Mouse (Mus musculus): ENCODE measurements around the gene Ctc1. TPM values are rescaled to one million over a fixed set of nuclear protein-coding genes. Genes with fewer than 3 reads are reported as not detected.
A peak's percentile ranks its signal among the peaks of the same experiment; 100 is the strongest.

The Ctc1 gene
- total RNA-seq, 1 experiment from 2014 or later: 30.8 TPM

DNA sequence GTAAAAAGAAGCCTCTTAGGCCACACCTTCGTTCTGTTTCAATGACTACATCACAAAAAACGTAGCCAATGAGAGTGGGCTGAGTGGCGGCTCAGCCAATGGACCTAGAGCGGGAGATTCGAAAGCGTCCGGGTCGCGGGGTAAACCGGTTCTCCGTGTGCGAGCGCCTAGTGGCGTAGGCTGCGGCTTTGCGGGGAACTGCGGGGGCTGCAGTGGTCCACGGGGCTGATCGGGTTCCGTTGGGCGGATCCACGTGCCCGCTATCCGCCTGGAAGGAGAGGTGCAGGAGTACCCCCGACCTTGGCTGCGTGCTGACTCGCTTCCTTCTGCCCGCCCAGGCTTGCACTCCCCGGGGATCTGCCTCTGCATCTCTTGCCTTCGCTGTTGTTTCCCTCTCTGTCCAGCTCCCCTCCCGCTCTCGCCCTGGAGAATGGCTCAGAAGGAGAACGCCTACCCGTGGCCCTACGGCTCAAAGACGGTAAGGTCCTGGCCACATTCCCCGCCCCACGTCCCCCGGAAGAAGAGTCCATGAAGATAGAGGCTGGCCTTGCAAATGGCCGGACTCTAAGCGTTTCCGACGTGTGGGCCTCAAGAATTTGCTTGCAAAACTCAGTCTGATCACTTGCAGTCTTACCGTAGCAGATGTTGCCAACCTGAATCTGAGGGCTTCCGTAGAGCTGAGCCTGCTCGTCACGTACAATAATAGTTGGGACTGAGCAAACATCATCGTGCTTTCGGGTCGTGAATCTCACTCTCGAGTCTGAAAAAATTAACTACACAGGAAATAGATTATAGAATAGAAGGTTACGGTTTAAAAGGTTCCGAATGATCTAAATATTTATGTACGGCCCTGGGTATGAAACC lies 30.1 kb downstream of the Ctc1 start, which contains the start of gene Aurkb:
Gene Aurkb (plus strand): TSS at position 117 of the 864 bp plus-strand sequence.
- ATAC-seq (replicated peaks; ENCODE audit: low read depth, poor library complexity, severe bottlenecking): peak; percentile 75

DNA sequence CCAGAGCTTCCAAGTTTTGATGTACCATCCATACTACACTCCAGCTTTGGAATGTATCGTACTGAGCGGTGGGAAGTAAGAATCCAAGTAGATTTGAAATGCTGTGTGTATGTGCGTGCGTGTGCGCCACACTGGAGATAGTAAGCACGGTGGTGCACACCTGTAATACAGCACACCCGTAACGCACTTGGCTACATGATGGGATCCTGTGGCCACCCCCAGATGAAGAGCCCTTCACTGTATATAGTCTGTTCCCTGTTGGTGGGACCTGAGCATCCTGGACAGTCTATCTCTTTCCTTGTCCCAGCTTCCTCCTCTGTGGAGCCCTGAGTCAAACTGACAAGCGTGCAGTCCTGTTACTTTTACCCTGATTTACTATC lies 30.7 kb downstream of the Ctc1 start:
- ATAC-seq (replicated peaks; ENCODE audit: low read depth, poor library complexity, severe bottlenecking): no peak

DNA sequence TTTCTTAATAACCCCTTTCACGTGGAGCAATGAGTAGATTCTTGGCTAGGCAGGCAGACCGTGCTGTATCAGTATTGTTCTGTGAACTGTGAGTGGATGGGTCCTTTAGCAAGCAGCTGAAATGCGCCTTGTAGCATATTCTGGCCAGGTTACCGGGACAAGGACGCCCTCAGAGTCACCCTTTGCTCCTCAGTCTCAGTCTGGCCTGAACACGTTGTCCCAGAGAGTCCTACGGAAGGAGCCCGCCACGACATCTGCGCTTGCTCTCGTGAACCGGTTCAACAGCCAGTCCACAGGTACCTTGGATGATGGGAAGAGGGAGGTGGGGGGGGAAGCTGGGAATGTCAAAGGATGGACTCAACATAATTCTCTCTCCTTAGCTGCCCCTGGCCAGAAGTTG lies 31.9 kb downstream of the Ctc1 start:
- no peak for ATAC-seq (replicated peaks; ENCODE audit: low read depth, poor library complexity, severe bottlenecking)

DNA sequence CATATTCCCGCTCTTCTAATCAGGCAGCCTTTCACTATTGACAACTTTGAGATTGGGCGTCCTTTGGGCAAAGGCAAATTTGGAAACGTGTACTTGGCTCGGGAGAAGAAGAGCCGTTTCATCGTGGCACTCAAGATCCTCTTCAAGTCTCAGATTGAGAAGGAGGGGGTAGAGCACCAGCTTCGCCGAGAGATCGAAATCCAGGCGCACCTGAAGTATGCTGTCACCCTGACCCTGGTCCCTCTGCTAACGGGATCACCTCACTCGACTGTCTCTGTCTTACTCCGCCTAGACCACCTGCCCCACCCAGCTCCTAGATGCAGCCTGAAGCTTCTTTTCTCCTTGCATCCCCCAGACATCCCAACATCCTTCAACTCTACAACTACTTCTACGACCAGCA lies 32.4 kb downstream of the Ctc1 start:
- no peak for ATAC-seq (replicated peaks; ENCODE audit: low read depth, poor library complexity, severe bottlenecking)

DNA sequence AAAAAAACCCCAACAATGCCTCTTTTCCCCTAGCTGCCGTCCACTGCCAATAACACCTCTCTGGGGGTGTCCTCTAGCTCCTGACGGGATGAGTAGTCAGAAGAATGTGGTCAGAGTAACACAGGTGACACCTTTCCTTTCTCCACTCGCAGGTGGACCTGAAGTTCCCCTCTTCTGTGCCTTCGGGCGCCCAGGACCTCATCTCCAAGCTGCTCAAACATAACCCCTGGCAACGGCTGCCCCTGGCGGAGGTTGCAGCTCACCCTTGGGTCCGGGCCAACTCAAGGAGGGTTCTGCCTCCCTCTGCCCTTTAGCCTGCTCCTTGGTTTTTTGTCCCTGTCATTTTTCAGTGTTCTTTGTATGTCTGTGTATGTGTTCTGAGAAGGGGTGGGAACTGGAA lies 35.0 kb downstream of the Ctc1 start:
- no peak for ATAC-seq (replicated peaks; ENCODE audit: low read depth, poor library complexity, severe bottlenecking)

DNA sequence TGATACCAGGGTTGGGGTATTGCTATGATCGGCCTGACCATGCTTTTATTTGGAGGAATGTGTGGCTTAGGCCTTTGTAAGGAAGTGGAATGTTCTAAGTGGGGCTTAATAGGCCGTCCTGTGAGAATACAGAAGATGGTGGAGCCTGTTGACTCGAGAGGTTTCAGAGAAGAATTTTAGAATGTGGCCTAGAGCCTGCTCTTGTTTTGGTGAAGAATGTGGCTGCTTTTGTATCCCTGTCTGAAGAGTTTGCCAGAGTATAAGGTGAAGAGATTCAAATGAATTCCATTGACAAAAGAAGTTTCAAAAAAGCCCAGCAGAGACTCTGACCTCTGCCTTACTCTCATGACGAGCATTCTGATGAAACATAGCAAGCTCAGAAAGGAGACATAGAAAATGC lies 36.1 kb downstream of the Ctc1 start:
- ATAC-seq (replicated peaks; ENCODE audit: low read depth, poor library complexity, severe bottlenecking): no peak

DNA sequence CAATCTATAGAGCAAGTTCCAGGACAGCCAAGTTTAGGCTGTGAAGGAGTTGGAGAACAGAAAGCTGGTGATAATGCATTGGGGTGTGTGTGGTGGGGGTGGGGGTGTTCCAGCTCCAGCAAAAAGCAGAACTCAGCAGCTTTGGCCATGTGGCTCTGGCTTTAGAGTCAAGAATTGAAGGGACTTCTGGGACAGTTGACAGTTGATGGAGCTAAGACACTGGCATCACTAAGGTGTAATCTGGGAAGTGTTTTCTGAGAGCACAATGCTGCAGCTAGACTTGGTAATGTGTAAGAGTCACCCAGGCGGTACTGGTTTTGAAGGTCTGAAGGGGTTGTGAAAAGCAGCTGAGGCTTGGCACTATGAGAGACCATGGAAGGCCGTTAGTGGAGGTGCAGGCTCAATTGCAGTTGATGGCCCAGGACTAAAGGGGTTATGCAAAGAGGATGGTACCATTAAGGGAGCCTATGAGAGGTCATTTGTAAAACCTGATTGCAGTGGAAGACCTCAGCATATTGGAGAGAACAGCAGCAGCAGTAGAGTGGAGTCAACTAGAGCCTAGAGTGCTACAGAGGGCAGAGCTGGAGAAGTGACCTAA lies 37.2 kb downstream of the Ctc1 start:
- ATAC-seq (replicated peaks; ENCODE audit: low read depth, poor library complexity, severe bottlenecking): no peak

DNA sequence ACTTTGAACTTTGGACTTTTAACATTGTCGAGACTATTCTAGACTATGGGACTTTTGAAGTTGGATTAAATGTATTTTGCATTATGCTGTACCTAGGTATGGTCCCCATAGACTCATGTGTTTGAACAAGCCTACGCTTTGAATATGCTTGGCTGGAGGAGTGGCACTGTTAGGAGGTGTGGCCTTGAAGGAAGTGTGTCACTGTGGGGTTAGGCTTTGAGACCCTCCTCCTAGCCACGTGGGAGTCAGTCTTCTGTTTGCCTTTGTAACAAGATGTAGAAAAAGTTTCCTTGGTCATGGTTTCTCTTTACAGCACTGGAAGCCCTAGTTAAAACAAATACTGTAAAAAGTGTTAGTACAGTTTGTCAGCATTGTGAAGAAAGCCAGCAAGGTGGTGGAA lies 38.1 kb downstream of the Ctc1 start:
- ATAC-seq (replicated peaks; ENCODE audit: low read depth, poor library complexity, severe bottlenecking): 0 out of 2 replicates have a peak, but pooled peaks have one; percentile 33

DNA sequence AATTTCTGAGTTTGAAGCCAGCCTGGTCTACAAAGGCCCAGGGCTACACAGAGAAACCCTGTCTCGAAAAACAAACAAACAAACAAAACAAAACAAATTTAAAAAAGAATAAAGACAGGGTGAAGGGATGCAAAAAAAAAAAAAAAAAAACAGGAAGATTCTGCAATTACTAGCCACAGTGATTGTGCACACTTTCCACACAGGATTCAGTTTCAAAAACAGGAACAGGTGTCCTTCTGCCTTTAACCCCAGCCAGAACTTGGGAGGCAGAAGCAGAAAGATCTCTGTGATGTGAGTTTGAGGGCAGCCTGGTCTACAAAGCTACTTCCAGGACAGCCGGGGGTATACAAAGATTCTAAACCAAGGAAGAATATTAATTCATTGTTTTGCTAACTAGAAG lies 42.6 kb downstream of the Ctc1 start:
- ATAC-seq (replicated peaks; ENCODE audit: low read depth, poor library complexity, severe bottlenecking): no peak

DNA sequence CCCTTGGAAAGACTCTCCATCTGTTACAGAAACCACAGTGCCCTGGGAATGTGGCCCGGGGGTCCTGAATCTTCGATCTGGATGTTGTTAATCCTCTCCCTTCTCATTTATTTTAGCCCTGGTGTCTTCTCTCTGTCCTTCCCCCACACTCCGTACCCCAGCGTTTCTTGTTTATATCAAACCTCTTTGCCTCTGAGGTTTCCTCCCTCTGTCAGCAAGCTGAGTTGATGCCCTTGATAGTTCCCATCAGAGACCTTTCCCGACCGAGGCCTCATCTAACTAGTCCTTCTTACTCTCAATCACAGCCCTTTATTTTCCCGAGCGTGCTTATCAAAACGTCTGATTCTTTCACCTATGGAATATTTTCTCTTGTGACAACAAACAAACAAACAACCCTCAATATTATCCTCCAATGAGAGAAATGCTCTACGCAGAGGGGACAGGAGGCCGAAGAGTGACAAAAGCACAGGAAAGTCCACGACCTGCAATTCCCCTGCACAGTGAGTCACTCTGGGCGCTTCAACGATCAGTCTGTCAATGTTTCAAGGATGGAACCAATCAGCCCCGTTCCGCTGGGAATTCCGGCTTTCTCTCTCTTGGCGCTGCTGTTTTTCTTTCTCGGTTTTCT lies 43.1 kb downstream of the Ctc1 start:
- ATAC-seq (replicated peaks; ENCODE audit: low read depth, poor library complexity, severe bottlenecking): no peak; the same call in 1 of the 2 replicates

DNA sequence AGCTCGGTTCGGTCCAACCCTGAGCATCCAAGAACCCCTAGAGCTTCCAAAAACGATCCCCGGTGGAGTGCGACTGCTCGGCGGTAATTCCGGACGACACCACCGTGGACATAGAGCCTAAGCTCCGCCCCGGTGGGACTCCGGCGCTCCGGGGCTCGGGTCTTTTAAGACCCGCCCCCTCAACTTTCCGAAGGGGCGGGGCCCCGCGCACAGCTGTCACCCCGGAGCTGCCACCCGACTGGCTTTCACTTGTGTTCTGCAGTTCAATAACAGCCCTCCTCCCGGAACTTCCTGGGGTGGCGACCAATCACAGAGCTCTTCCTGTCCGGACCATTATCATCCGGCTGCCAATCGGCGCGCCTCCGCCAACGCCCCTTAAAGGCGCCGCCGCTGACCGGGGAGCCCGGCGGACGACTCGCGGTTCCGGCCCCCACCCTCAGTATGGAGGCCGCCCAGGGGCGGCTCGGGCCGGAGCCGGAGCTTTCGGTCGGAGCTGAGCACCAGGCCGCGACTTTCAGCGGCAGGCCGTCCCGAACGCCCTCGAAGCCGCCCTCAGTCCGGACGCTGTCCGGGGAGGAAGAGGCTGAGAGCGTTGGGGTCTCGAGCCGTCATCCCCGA lies 43.8 kb downstream of the Ctc1 start, which contains the start of gene Borcs6:
Gene Borcs6 (plus strand): TSS at position 361 of the 618 bp plus-strand sequence.
- peak; percentile 74 for ATAC-seq (replicated peaks; ENCODE audit: low read depth, poor library complexity, severe bottlenecking)

DNA sequence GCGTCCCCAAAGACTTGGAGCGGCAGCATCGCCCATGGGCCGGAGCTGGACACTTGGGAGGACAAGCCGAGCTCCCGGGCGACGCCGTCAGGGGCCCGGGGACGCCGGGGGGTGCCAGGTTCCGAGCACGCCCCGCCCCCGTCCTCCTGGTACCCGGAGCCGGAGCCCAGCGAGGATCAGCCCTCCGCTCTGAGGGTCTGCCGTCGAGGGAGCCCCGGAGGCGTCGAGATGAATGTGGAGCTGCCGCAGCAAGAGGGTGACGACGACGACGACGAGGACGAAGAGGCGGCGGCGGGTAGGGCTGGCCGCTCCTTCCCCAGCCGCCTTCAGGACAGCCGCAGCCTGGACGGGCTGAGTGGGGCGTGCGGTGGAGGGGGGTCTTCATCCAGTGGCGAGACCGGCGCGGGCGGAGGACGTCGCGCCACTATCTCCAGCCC lies 44.3 kb downstream of the Ctc1 start:
- ATAC-seq (replicated peaks; ENCODE audit: low read depth, poor library complexity, severe bottlenecking): no peak

DNA sequence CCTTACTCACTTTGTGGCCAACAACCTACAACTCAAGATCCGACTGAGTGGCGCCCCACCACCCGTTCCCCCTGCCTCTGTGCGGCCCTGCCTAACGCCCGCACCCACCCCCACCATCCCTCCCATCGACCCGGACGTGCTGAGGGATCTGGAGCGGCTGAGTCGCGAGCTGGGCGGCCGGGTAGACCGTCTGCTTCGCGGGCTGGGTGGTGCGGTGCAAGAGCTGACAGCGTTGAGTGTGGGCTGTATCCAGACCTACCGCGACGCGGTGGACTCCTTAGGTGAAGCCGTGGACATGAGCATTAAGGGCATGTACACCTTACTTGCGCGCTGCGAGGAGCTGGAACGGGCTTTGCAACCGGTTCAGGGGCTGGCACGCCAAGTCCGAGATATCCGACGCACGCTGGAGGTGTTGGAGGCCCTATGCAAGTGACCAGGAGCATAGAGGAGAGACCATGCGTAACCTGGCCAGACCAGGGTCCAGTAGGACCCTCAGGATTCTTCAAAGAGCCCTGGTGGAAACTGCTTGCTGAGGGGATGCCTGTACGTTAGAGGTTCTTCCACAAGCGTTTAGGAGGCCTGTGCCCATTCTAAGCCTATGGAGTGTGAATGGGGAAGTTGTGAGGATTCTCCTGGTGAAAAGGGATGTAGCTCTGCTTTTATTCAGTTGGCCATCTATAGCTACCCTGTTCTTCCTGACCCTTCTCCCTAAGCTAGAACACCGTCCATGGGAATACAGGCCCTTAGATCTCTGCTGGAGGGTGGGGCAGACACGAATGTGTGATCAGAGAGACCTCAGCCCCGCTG lies 44.9 kb downstream of the Ctc1 start:
- no peak for ATAC-seq (replicated peaks; ENCODE audit: low read depth, poor library complexity, severe bottlenecking)

DNA sequence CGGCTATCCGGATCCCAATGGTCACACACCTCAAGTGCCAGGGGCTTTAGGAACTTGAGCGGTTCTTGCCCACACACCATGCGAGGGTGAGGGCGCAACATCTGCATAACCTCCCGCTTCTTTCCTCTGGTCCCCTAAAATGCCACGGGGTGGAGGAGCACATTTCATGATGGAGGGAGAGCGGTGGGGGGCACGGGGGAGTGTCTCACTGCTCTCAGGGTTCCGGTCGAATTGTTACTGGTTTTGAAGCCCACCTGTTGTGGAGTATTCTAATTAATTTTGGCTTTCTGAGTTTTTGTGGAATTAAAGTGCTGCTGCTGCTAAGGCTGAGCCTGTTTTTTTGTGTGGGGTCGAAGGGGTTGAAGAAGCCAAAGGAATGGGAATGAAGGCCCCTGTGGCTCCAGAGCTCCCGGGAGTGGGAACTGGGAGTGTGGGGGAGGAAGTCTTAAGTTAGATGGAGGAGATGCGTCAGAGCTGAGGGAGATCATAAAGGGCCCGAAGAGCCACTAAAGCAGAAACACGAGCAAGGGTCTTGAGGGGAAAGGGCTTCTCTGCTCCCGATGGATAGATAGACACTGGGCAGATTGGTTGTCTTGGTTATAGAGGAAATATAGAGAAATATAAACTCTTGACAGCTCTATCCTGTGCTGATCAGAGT lies 45.7 kb downstream of the Ctc1 start:
- no peak for ATAC-seq (replicated peaks; ENCODE audit: low read depth, poor library complexity, severe bottlenecking)

DNA sequence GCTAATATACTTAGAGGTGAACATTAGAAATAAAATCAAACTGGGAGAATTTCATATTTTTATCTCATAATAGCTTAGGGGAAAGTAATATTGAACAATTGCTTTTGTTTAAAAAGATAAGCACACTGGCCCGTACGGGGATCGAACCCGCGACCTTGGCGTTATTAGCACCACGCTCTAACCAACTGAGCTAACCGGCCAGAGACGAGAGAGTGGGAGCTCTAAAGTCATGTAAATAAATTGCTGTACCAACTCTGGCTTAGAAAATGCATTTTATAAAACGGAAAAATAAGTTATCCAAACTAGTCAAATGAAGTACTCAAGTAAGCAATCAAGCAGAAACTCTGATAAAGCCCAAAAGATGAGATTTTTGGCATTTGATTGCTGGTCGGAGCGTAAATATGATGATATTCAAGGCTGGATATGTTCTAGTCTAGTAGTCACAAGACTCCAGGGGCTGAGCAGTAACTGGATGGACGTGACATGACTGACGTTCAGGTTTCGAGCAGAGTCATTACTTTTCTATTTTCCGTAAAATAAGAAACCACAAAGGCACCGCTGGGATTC lies 46.6 kb downstream of the Ctc1 start:
- 0 out of 2 replicates have a peak, but pooled peaks have one; percentile 0 for ATAC-seq (replicated peaks; ENCODE audit: low read depth, poor library complexity, severe bottlenecking)

DNA sequence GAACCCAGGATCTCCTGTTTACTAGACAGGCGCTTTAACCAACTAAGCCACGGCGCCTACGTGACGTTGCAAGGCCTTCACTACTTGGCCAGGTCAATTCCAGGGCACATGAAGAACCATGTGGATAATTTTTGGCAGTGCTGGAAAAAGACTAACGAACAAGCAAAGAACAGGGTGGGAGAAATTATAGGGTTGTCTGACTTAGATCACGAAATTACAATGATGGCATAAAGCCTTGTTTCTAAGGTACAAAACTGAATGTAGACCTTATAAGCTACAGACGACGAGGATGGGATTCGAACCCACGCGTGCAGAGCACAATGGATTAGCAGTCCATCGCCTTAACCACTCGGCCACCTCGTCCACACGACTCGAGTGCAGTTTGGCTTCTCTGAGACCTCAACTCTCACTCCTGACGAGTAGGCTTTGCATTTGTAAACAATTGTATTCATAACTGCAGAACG lies 47.1 kb downstream of the Ctc1 start:
- ATAC-seq (replicated peaks; ENCODE audit: low read depth, poor library complexity, severe bottlenecking): peak; percentile 10

DNA sequence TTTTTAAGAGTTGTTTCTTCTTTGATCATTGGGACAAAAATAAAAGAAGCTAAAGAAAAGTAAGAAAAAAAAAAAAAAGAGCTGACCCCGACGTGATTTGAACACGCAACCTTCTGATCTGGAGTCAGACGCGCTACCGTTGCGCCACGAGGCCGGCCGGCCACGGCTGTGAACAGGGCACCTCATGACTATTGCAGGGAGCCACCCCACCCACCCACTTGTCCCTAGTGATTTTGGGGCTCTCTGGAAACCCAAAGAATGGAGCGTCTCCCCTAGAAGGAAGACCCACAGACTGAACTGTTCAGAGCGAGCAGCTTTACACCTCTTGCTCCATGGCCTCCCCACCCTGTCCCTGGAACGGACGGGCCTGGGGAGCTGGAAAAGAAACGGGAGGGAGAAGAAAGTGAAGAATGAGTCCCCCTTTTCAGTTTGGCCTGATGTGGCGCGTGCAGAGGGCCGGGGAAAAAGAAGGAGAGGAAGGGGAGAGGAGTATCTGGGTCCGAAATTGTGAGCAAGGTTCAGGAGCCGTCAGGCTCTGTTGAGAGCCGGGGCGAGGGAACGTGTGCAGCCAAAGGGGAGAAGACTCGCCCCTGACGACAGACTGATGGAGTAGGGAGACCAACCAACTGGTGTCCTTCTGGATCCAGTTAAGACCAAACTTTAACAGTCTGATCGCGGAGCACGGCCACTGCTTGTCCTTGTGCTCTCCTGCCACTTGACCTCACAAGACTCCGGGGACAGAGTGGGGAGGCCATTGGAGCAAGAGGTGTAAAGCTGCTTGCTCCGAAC lies 47.9 kb downstream of the Ctc1 start:
- ATAC-seq (replicated peaks; ENCODE audit: low read depth, poor library complexity, severe bottlenecking): 0 out of 2 replicates have a peak, but pooled peaks have one; percentile 6

Data from common myeloid progenitor, adult 5-6 weeks (primary cell).